Mouse (Mus musculus) forelimb bud, embryonic 11.5 days (tissue): ENCODE results near the gene Vmn1r41.

ENCODE experiments used
- DNase-seq: peaks from one replicate; pipeline ENCODE4 v3.0.0-alpha.2; 2012; ENCODE audit warnings: low read depth, low spot score

The Vmn1r41 gene

DNA sequence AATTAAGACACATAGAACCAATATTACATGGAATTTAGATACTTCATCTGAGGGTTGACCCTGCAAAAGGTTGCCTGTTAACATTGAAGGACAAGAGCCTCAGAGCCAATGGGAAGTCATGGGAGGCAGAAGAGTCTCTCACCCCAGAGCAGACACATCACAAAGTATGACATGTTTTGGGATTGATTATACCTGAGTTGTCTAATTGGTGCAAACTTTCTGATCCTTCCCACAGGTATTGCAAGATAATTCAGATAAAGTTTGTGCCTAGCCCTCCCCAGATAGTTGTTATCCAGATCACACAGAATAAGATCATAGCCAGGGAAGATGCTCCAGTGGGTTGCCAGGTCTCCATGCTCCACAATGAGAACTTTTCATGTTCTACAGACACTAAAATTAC lies at the start of gene Vmn1r41:
Gene Vmn1r41 (plus strand): TSS at position 301 of the 400 bp plus-strand sequence.
- no peak for DNase-seq

DNA sequence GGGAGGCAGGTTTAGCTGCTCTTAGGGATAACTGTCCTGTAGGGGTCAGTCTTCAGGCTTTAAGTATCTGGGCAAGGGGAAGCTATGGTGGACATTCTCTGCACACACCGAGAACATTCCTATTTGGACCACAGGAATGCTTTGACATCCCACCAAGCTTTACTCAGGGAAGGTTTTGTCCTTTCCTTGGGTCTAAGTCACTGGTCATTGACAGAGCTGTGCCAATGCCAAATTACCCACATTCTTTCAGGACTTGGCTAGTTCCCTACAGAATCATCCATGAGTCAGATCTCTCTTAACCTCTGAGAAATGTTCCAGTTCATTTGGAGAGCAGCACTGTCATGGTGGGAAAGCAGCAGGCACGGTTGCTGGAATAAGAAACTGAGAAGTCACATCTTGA lies 33.9 kb upstream of the Vmn1r41 start:
- DNase-seq: no peak

- DNase-seq: no peak
These were observed 33.3 kb upstream of the Vmn1r41 start, which contains the start of gene Vmn1r40 for GRCm38 (mm10) chr6:89707240-89707639. Gene Vmn1r40 (plus strand): TSS chr6:89707540.

GRCm38 (mm10) chr6:89718051-89718450 lies 22.5 kb upstream of the Vmn1r41 start:
- no peak for DNase-seq

DNA sequence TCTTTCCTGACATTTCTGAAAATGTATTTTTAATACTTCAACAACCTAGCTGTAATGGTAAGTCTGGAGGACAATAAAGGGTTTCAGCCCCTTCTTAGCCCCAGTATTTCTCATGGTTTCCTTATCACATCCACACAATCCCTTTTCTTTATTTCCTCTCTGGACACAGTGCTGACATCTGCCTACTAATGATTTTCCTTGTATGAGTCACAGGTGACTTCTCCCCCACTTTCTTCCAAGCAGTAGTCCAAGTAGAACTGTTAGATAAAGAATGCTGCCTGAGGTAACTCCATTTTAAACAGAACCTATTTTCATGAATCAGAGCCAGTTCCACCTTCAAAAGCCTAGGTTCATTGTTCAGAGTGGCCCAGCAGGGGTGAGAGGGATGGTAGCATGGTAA lies 2.2 kb downstream of the Vmn1r41 start:
- DNase-seq: no peak

DNA sequence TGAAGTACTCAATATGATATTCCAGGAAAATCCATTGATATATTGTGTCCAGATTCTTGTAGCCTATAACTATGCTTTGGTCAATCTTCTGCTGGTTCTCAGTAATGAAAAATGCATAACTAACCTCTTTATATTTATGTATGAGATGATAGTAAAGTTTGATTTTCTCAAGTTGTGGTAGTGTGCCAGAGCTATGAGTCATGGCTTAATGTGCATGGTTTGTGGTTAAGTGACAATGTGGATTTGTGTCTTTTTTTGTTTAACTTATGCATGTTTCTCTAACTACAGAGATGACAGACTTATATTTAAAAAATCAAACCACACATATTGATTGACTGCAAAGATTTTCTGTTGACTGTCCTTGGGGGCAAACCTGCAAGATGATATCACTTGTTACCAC lies 49.7 kb downstream of the Vmn1r41 start:
- DNase-seq: no peak
